Mouse (Mus musculus) E14TG2a.4 (cell line): Measurements from ENCODE around the gene Med29.

Experiments
- H3K27me3 ChIP-seq: 2 replicates; pipeline ENCODE4 v1.6.1; 2014; ENCODE audit warnings: low read length, control low read depth; ENCODE audit not compliant: insufficient read depth
- H3K36me3 ChIP-seq: 2 replicates; pipeline ENCODE4 v1.6.1; 2014; ENCODE audit warnings: low read length, control low read depth; ENCODE audit not compliant: insufficient read depth
- H3K4me1 ChIP-seq: replicated peaks from 2 replicates; pipeline ENCODE4 v1.6.1; 2014; ENCODE audit warnings: low read depth, low read length, control low read depth
- H3K4me3 ChIP-seq: replicated peaks from 2 replicates; pipeline ENCODE4 v1.5.1; 2014; ENCODE audit warnings: mild to moderate bottlenecking, low read length
- H3K9me3 ChIP-seq: 2 replicates; pipeline ENCODE4 v1.6.1; 2014; ENCODE audit warnings: low read length, control low read depth
- CTCF ChIP-seq: conservative IDR thresholded peaks from 2 replicates; pipeline ENCODE4 v1.5.1; 2014; ENCODE audit warnings: low read length
- NANOG ChIP-seq: IDR thresholded peaks from 2 replicates; pipeline ENCODE4 v1.6.1; 2014; ENCODE audit warnings: borderline replicate concordance, low read length, mixed read lengths
- POU5F1 ChIP-seq: IDR thresholded peaks from 2 replicates; pipeline ENCODE4 v1.6.1; 2014; ENCODE audit warnings: low read length, borderline replicate concordance

Med29 gene

GRCm38 (mm10) chr7:28341381-28341780 lies 51.1 kb downstream of the Med29 start:
- H3K4me3 ChIP-seq: no peak overlapping the region
- H3K36me3 ChIP-seq: peaks cover 7% of the 10 kb centered on the region
- peaks cover 64% of the 10 kb centered on the region for H3K4me1 ChIP-seq
- TF ChIP-seq CTCF (no peak), NANOG (no peak), POU5F1 (no peak)
- no peaks in the 10 kb centered on the region for H3K27me3 ChIP-seq
- H3K9me3 ChIP-seq: no peaks in the 10 kb centered on the region

GRCm38 (mm10) chr7:28339213-28339917 lies 53.1 kb downstream of the Med29 start:
- H3K9me3 ChIP-seq: no peaks in the 10 kb centered on the region
- peaks cover 26% of the 10 kb centered on the region for H3K36me3 ChIP-seq
- peak overlapping the region; percentile 93 for H3K4me3 ChIP-seq
- H3K27me3 ChIP-seq: no peaks in the 10 kb centered on the region
- TF ChIP-seq POU5F1: no peak
- no peak for TF ChIP-seq CTCF
- TF ChIP-seq NANOG: no peak
- H3K4me1 ChIP-seq: peaks cover 81% of the 10 kb centered on the region

- TF ChIP-seq CTCF: no peak
- TF ChIP-seq NANOG: no peak
- TF ChIP-seq POU5F1: no peak
- no peaks in the 10 kb centered on the region for H3K9me3 ChIP-seq
- H3K27me3 ChIP-seq: no peaks in the 10 kb centered on the region
- H3K4me1 ChIP-seq: peaks cover 82% of the 10 kb centered on the region
- H3K36me3 ChIP-seq: peaks cover 34% of the 10 kb centered on the region
- peak within 1 kb of the TSS; percentile 93 for H3K4me3 ChIP-seq
These were observed 54.2 kb downstream of the Med29 start, which contains the start of gene Supt5 for GRCm38 (mm10) chr7:28338108-28338998. TSS of gene Supt5 (minus strand) at chr7:28338746.
